8 mouse cellular contexts compared by ENCODE assay signal in the genomic region with DNA sequence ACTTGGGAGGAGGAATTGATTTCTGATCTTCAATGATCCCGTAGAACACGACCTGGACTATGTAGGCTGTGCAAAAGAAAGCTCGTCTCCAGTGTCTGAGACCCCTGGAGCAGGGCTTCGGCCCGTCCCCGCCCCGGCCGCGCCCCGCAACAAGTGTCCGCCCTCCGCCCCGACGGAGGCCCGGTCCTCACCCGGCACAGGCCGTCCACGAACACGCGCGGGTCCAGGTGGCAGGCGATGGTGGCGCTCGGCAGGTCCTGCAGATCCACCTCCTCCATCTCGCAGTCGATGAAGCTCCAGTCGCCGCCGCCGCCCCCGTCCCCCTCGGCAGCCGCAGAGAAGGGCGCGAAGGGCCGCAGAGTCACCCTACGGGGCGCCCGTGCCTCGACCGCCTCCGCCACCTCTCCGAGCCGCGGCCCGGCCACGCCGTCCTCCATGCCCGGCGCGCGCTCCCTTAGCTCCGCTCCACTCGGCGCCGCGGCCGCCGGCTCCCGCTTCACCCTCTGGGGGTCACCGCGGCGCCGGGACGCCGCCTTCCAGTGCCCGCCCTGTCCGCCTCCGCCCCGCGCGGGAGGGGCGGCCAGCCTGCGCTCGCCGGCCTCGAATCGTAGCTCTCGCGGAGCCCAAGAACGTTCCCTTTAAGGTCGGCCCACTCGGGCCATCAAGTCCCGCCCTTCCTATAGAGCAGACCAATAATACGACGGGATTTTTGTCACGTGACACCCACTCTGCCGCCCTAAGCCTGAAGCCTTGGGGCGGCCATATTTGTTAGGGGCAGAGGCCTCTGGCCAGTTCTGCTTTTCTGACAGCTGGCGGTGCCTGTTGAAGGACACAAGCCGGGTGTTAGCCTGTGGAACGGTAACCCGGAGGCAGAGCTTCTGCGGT. TPM values are rescaled to one million over a fixed set of nuclear protein-coding genes. Genes with fewer than 3 reads are reported as not detected.
DNase-seq lines count a peak whose midpoint lies in the region; ATAC-seq and TF ChIP-seq lines count a peak whose summit lies in the region.

No protein-coding gene starts in this region.

- H3K9me3 ChIP-seq in erythroblast, embryonic 14.5 days (ENCODE audit: control insufficient read depth, low read length) = no peaks in the 10 kb centered on the region
- no peaks in the 10 kb centered on the region for H3K9me3 ChIP-seq in heart, embryonic 11.5 days (replicated peaks; ENCODE audit: control insufficient read depth, low read length)
- H3K9me3 ChIP-seq in kidney, embryonic 16.5 days (ENCODE audit: low read length) = no peaks in the 10 kb centered on the region

- H3K36me3 ChIP-seq in C2C12 (ENCODE audit: control insufficient read depth, insufficient read depth) = no peaks in the 10 kb centered on the region
- peaks cover 15% of the 10 kb centered on the region for H3K36me3 ChIP-seq in erythroblast, embryonic 14.5 days (ENCODE audit: control insufficient read depth)
- no peaks in the 10 kb centered on the region for H3K36me3 ChIP-seq in heart, embryonic 11.5 days (ENCODE audit: control insufficient read depth, insufficient read depth, low read length)
- no peaks in the 10 kb centered on the region for H3K36me3 ChIP-seq in kidney, embryonic 16.5 days (ENCODE audit: insufficient read depth, low read length)
- H3K36me3 ChIP-seq in liver, adult 2 months (ENCODE audit: control insufficient read depth, insufficient read depth, low read length) = no peaks in the 10 kb centered on the region
- H3K36me3 ChIP-seq in myocyte (ENCODE audit: control insufficient read depth, insufficient read depth) = no peaks in the 10 kb centered on the region
- no peaks in the 10 kb centered on the region for H3K36me3 ChIP-seq in splenic B cell, adult 2 months (ENCODE audit: control insufficient read depth, insufficient read depth, low read length, poor library complexity, severe bottlenecking)

- under 1% methylated on average over 74 of the region's 94 CpGs for WGBS in heart, embryonic 11.5 days (ENCODE audit: insufficient replicate concordance)
- WGBS in kidney, embryonic 16.5 days = under 1% methylated on average over 84 of the region's 94 CpGs
- WGBS in liver, adult 2 months = 1% methylated on average over 93 of the region's 94 CpGs

- H3ac ChIP-seq in C2C12 (ENCODE audit: control insufficient read depth, insufficient read length, low read depth) (peak overlapping the region; percentile 70), myocyte (ENCODE audit: control insufficient read depth, insufficient read length) (peak overlapping the region; percentile 31)

- H3K79me2 ChIP-seq in C2C12 (ENCODE audit: control insufficient read depth, insufficient read depth) (no peaks in the 10 kb centered on the region), myocyte (ENCODE audit: control insufficient read depth, insufficient read depth) (no peaks in the 10 kb centered on the region)
- H3K79me2 ChIP-seq in liver, adult 2 months (ENCODE audit: control insufficient read depth, insufficient read depth, low read length) = no peaks in the 10 kb centered on the region

- H3K79me3 ChIP-seq in C2C12 (ENCODE audit: low read depth) = no peaks in the 10 kb centered on the region

- peaks cover 52% of the 10 kb centered on the region for H3K4me1 ChIP-seq in erythroblast, embryonic 14.5 days (ENCODE audit: control insufficient read depth)
- peaks cover 17% of the 10 kb centered on the region for H3K4me1 ChIP-seq in heart, embryonic 11.5 days (ENCODE audit: control insufficient read depth, insufficient read depth, low read length)
- H3K4me1 ChIP-seq in kidney, embryonic 16.5 days (ENCODE audit: insufficient read depth, low read length) = peaks cover 13% of the 10 kb centered on the region
- peaks cover 13% of the 10 kb centered on the region for H3K4me1 ChIP-seq in liver, adult 2 months (ENCODE audit: control insufficient read depth, insufficient read depth, low read length)

- TF ChIP-seq CTCF in C2C12 (IDR thresholded peaks at IDR 0.05; ENCODE audit: control insufficient read depth, insufficient read depth, insufficient read length) = no peak
- TF ChIP-seq CTCF in brain, embryonic 14.5 days (IDR thresholded peaks at IDR 0.05; ENCODE audit: borderline replicate concordance, extremely low read depth, insufficient read depth, insufficient read length) = no peak
- TF ChIP-seq CTCF in liver, adult 2 months (IDR thresholded peaks at IDR 0.05; ENCODE audit: low read depth, low read length) = no peak

- peak; percentile 72; the same call in 1 of the 2 replicates for TF ChIP-seq POLR2A in brain, embryonic 14.5 days (IDR thresholded peaks at IDR 0.05; ENCODE audit: borderline replicate concordance, extremely low read depth, insufficient read depth, insufficient read length, poor library complexity, severe bottlenecking)
- TF ChIP-seq POLR2A in liver, adult 2 months (IDR thresholded peaks at IDR 0.05; ENCODE audit: extremely low read depth, insufficient read depth, low read length) = 0 out of 2 replicates have a peak, but pooled peaks have one; percentile 22
- TF ChIP-seq POLR2A in myocyte (IDR thresholded peaks at IDR 0.05; ENCODE audit: insufficient read length, low read depth) = peak; percentile 68

- peak overlapping the region; percentile 85 for H3K4me2 ChIP-seq in heart, embryonic 11.5 days
- H3K4me2 ChIP-seq in kidney, embryonic 16.5 days (replicated peaks; ENCODE audit: low read depth, low read length) = peak overlapping the region; percentile 89
- peak overlapping the region; percentile 93 for H3K4me2 ChIP-seq in myocyte (ENCODE audit: low read depth)

- H3K4me3 ChIP-seq in C2C12 (ENCODE audit: insufficient read depth, poor library complexity, severe bottlenecking) (peak overlapping the region; percentile 59), myocyte (peak overlapping the region; percentile 27)
- H3K4me3 ChIP-seq in erythroblast, embryonic 14.5 days (replicated peaks) = peak overlapping the region; percentile 86
- H3K4me3 ChIP-seq in heart, embryonic 11.5 days (ENCODE audit: low read depth, low read length) = peak overlapping the region; percentile 76
- peak overlapping the region; percentile 90 for H3K4me3 ChIP-seq in kidney, embryonic 16.5 days (ENCODE audit: low read length)
- H3K4me3 ChIP-seq in liver, adult 2 months (ENCODE audit: insufficient read depth, low read depth, low read length) = peak overlapping the region; percentile 89

- peak; percentile 99 for DNase-seq in brain, embryonic 14.5 days (ENCODE audit: low read depth)
- peak; percentile 94 for DNase-seq in liver, adult 2 months (ENCODE audit: extremely low read depth, low read depth, low spot score)
- peak; percentile 99 for DNase-seq in splenic B cell, adult 2 months (ENCODE audit: low read depth, low spot score)

- ATAC-seq in heart, embryonic 11.5 days (replicated peaks; ENCODE audit: insufficient number of reproducible peaks, low FRiP score, low TSS enrichment) = peak; percentile 97
- ATAC-seq in kidney, embryonic 16.5 days (ENCODE audit: low FRiP score, low TSS enrichment) = peak; percentile 99

- peak overlapping the region; percentile 81 for H3K9ac ChIP-seq in heart, embryonic 11.5 days (ENCODE audit: low read depth, low read length)
- peak overlapping the region; percentile 87 for H3K9ac ChIP-seq in kidney, embryonic 16.5 days (replicated peaks; ENCODE audit: low read length)
- H3K9ac ChIP-seq in liver, adult 2 months (ENCODE audit: low read depth, low read length) = peak overlapping the region; percentile 92

- peak overlapping the region; percentile 60 for H3K27ac ChIP-seq in heart, embryonic 11.5 days (ENCODE audit: low read depth, low read length)
- 0 out of 2 replicates have a peak overlapping the region, but pooled peaks have one; percentile 30 for H3K27ac ChIP-seq in kidney, embryonic 16.5 days (ENCODE audit: low read length)
- H3K27ac ChIP-seq in liver, adult 2 months (replicated peaks; ENCODE audit: insufficient read depth, low read depth, low read length) = no peak overlapping the region; the same call in 1 of the 2 replicates

- H3K27me3 ChIP-seq in C2C12 (ENCODE audit: control insufficient read depth, insufficient read depth, insufficient read length) (no peaks in the 10 kb centered on the region), myocyte (ENCODE audit: control insufficient read depth, insufficient read depth, insufficient read length) (no peaks in the 10 kb centered on the region)
- no peaks in the 10 kb centered on the region; the same call in 1 of the 2 replicates for H3K27me3 ChIP-seq in erythroblast, embryonic 14.5 days (ENCODE audit: control insufficient read depth)
- no peaks in the 10 kb centered on the region for H3K27me3 ChIP-seq in heart, embryonic 11.5 days (ENCODE audit: control insufficient read depth, insufficient read depth, low read length)
- H3K27me3 ChIP-seq in kidney, embryonic 16.5 days (ENCODE audit: insufficient read depth, low read length) = no peaks in the 10 kb centered on the region
- no peaks in the 10 kb centered on the region for H3K27me3 ChIP-seq in liver, adult 2 months (ENCODE audit: control insufficient read depth, insufficient read depth, low read length)
- H3K27me3 ChIP-seq in splenic B cell, adult 2 months (ENCODE audit: control insufficient read depth, insufficient read depth, low read length, poor library complexity, severe bottlenecking) = no peaks in the 10 kb centered on the region

TF ChIP-seq in C2C12, 6 proteins besides CTCF, POLR2A, EP300 and RAD21 (continues in another document):
- no peak for TF ChIP-seq MYOG (IDR thresholded peaks at IDR 0.05; ENCODE audit: control insufficient read depth, extremely low read depth, insufficient read length)
- peak; percentile 97 for TF ChIP-seq USF1 (IDR thresholded peaks at IDR 0.05; ENCODE audit: low read depth)

TF ChIP-seq in myocyte, 11 proteins besides CTCF, POLR2A, EP300 and RAD21 (continues in another document):
- TF ChIP-seq MYOG (IDR thresholded peaks at IDR 0.05; ENCODE audit: control insufficient read depth in 1 of 3, insufficient read depth in 1 of 3, insufficient read length in 2 of 3, low read depth in 2 of 3) = peak in 2 of 3 experiments; percentile 11 to 59

RNA-seq across cellular contexts. Expression of a gene that starts 4.8 kb away (rescaled TPM):
- polyA plus RNA-seq in C2C12 (2012; fragmentation: generic; extraction: Trizol) (17.4 TPM), myocyte (2012; fragmentation: generic; extraction: Trizol) (20.2 TPM)
- 47.7 and 64.6 TPM in 2 replicates for polyA plus RNA-seq in brain, embryonic 14.5 days (2012; rRNA removed)
- polyA plus RNA-seq in erythroblast, embryonic 14.5 days (2012) = 1.4 and 1.7 TPM in 2 replicates
- 103 and 150 TPM in 2 replicates for polyA plus RNA-seq in heart, embryonic 11.5 days (2014; fragmentation: Nextera tagmentation; extraction: Ambion mirVana)
- polyA plus RNA-seq in kidney, embryonic 16.5 days (2015; fragmentation: Nextera tagmentation; extraction: Ambion mirVana) = 33.4 and 33.9 TPM in 2 replicates
- 12.8 and 14.0 TPM in 2 replicates for total RNA-seq in liver, adult 2 months (2014; rRNA removed)
- 7.8 and 8.2 TPM in 2 replicates for polyA plus RNA-seq in liver, adult 2 months (2012; rRNA removed)

RNA-seq across cellular contexts. Expression of a gene that starts 19.7 kb away (rescaled TPM):
- polyA plus RNA-seq in C2C12 (2012; fragmentation: generic; extraction: Trizol) (0.01 TPM), myocyte (2012; fragmentation: generic; extraction: Trizol) (not detected)
- polyA plus RNA-seq in brain, embryonic 14.5 days (2012; rRNA removed) = 6.1 and 14.3 TPM in 2 replicates
- polyA plus RNA-seq in erythroblast, embryonic 14.5 days (2012) = not detected in 2 replicates
- polyA plus RNA-seq in heart, embryonic 11.5 days (2014; fragmentation: Nextera tagmentation; extraction: Ambion mirVana) = 0.54 and 0.59 TPM in 2 replicates
- 6.9 and 8.1 TPM in 2 replicates for polyA plus RNA-seq in kidney, embryonic 16.5 days (2015; fragmentation: Nextera tagmentation; extraction: Ambion mirVana)
- 0.09 and 0.13 TPM in 2 replicates for total RNA-seq in liver, adult 2 months (2014; rRNA removed)
- polyA plus RNA-seq in liver, adult 2 months (2012; rRNA removed) = 0.04 and 0.06 TPM in 2 replicates

Comparison
In these comparisons a context has a peak if more than half of its experiments do, and no peak if none do; other contexts are left out.
1. H3K4me3 ChIP-seq: peak in every context shown above with its lines; median percentile 90 in kidney, embryonic 16.5 days; 89 in liver, adult 2 months; 86 in erythroblast, embryonic 14.5 days; 76 in heart, embryonic 11.5 days; 59 in C2C12; 27 in myocyte.
2. POLR2A ChIP-seq: peak in every context shown above with its lines; median percentile 72 in brain, embryonic 14.5 days; 68 in myocyte; 22 in liver, adult 2 months.